Mouse (Mus musculus): ENCODE data around the gene Gm21818. TPM values are rescaled to one million over a fixed set of nuclear protein-coding genes. Genes with fewer than 3 reads are reported as not detected.

Gm21818 gene
- not detected in 2 replicates for polyA plus RNA-seq (2012; rRNA removed)

GRCm38 (mm10) chr13:120172133-120172532 is at the start of gene Gm21818:
Gm21818 (plus strand) TSS chr13:120172433.

GRCm38 (mm10) chr13:120139946-120140345 is 32.3 kb upstream of the Gm21818 start, which contains the start of gene Gm20767:
Gm20767 (plus strand) TSS chr13:120140246.

DNA sequence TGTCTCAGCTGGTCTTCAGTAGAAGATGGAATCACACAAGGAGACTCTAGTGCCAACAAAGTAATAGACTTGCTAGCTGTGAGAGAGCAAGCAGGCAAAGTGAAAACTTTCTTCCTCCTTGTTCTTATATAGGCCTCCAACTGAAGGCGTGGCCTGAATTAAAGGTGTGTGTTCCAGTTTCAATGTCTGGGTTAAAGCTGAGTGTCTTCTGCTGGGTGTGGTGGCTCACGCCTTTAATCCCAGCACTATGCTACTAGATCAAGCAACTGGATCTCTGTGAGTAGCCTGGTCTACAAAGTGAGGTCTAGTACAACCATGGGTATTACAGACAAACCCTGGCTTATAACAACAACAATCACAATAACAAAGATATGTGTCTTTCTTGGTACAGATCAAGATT is 43.6 kb downstream of the Gm21818 start, which contains the start of gene Gm21762:
TSS of gene Gm21762 (minus strand) at position 101 of the 400 bp plus-strand sequence.

Other genes starting within 250 kb of the Gm21818 start
- gene Gm21761, start 243.2 kb upstream of the Gm21818 start, polyA plus RNA-seq (2012; rRNA removed) = not detected in 2 replicates
- not detected in 2 replicates for gene B020031M17Rik, start 221.6 kb upstream of the Gm21818 start, polyA plus RNA-seq (2012; rRNA removed)
- not detected in 2 replicates for gene Gm36079, start 145.4 kb upstream of the Gm21818 start, polyA plus RNA-seq (2012; rRNA removed)
- gene Gm21188, start 120.2 kb upstream of the Gm21818 start, polyA plus RNA-seq (2012; rRNA removed) = 0.12 TPM in 1 of 2 replicates, not detected in the other
- gene Gm20767, start 32.2 kb upstream of the Gm21818 start, polyA plus RNA-seq (2012; rRNA removed) = not detected in 2 replicates
- gene Gm21762, start 43.5 kb downstream of the Gm21818 start, polyA plus RNA-seq (2012; rRNA removed) = not detected in 2 replicates
- not detected in 2 replicates for gene Gm21731, start 66.7 kb downstream of the Gm21818 start, polyA plus RNA-seq (2012; rRNA removed)
- not detected in 2 replicates for gene AF067061, start 90.7 kb downstream of the Gm21818 start, polyA plus RNA-seq (2012; rRNA removed)
- gene BC147527, start 128.0 kb downstream of the Gm21818 start, polyA plus RNA-seq (2012; rRNA removed) = 0.04 and 0.09 TPM in 2 replicates
- not detected in 2 replicates for gene Tcstv3, start 144.4 kb downstream of the Gm21818 start, polyA plus RNA-seq (2012; rRNA removed)

Data from central nervous system, embryonic 18 days (tissue).